Mouse (Mus musculus) monocyte, adult 2 months (primary cell): ENCODE data around the gene Gm9817.
A peak's percentile ranks its signal among the peaks of the same experiment; 100 is the strongest.

Experiments used
- DNase-seq, 2 experiments: peaks; one replicate each; pipeline ENCODE4 v3.0.0; 2022; ENCODE audit warnings: low spot score in 2 of 2, low read depth in 1 of 2

Gene Gm9817

GRCm38 (mm10) chr13:45089846-45090245, 11.4 kb downstream of the Gm9817 start:
- DNase-seq, result no peak

- DNase-seq, result no peak
Observed at GRCm38 (mm10) chr13:45092816-45093215, 14.3 kb downstream of the Gm9817 start.

GRCm38 (mm10) chr13:45095028-45095427, 16.5 kb downstream of the Gm9817 start:
- DNase-seq, result no peak

GRCm38 (mm10) chr13:45099582-45100229, 21.2 kb downstream of the Gm9817 start:
- no peak for DNase-seq

- DNase-seq, result no peak
Observed at GRCm38 (mm10) chr13:45106480-45106879, 28.0 kb downstream of the Gm9817 start.

- DNase-seq, result peak; percentile 63 to 78
Observed at GRCm38 (mm10) chr13:45108851-45109390, 30.4 kb downstream of the Gm9817 start.

- no peak for DNase-seq
Observed at GRCm38 (mm10) chr13:45118375-45118774, 39.9 kb downstream of the Gm9817 start.

- no peak for DNase-seq
Observed at GRCm38 (mm10) chr13:45118822-45119221, 40.3 kb downstream of the Gm9817 start.
